Mouse (Mus musculus) left cerebral cortex, postnatal 14 days (tissue): ENCODE measurements at regions not wholly inside any gene's neighbourhood (a gene's known extent, or its start where the extent isn't known, plus 50 kb on each side); places are given as distances from the start of the nearest gene placed in this dataset.

Experiments
- DNase-seq, 2 experiments: peaks; one replicate each; pipeline ENCODE4 v3.0.0; 2021 to 2022; ENCODE audit warnings: low spot score in 2 of 2, mixed read lengths in 1 of 2
- intact Hi-C: fragments of 180-260 bp; cut with DNase I; formaldehyde crosslinking; loops from one replicate; pipeline ENCODE4 v1.15.1; 2025

GRCm38 (mm10) chr11:90088473-90088872 lies 58.3 kb downstream of the Tmem100 start:
- no peak for DNase-seq
- intact Hi-C loops, result no loop called here

- DNase-seq, result no peak
- intact Hi-C loops, result no loop called here
Measured at GRCm38 (mm10) chr11:90094052-90094451, 63.9 kb downstream of the Tmem100 start.

- peak; percentile 33 to 45 for DNase-seq
- intact Hi-C loops, result no loop called here
Measured at GRCm38 (mm10) chr11:90094700-90095355, 64.7 kb downstream of the Tmem100 start.

- no peak for DNase-seq
- intact Hi-C loops, result no loop called here
Measured at GRCm38 (mm10) chr11:90098471-90098870, 68.3 kb downstream of the Tmem100 start.

- DNase-seq, result peak in 1 of 2 experiments; percentile 5
- intact Hi-C loops, result no loop called here
Measured at GRCm38 (mm10) chr11:90099178-90099577, 69.0 kb downstream of the Tmem100 start.

- no peak for DNase-seq
- intact Hi-C loops, result no loop called here
Measured at GRCm38 (mm10) chr11:90100161-90100560, 70.0 kb downstream of the Tmem100 start.

GRCm38 (mm10) chr11:90101284-90101683 lies 71.1 kb downstream of the Tmem100 start:
- intact Hi-C loops, result no loop called here
- no peak for DNase-seq

GRCm38 (mm10) chr11:90106063-90106798 lies 76.1 kb downstream of the Tmem100 start:
- no peak for DNase-seq
- intact Hi-C loops, result no loop called here

GRCm38 (mm10) chr11:90109681-90110111 lies 77.8 kb upstream of the Gm45716 start:
- intact Hi-C loops, result no loop called here

GRCm38 (mm10) chr11:90110170-90110569 lies 77.3 kb upstream of the Gm45716 start:
- intact Hi-C loops, result no loop called here
- DNase-seq, result no peak

More at GRCm38 (mm10) chr11:90109681-90110111, 77.8 kb upstream of the Gm45716 start:
- DNase-seq, result no peak

- intact Hi-C loops, result no loop called here
- no peak for DNase-seq
Measured at GRCm38 (mm10) chr11:90112174-90112573, 75.3 kb upstream of the Gm45716 start.

GRCm38 (mm10) chr11:90116676-90117663 lies 70.5 kb upstream of the Gm45716 start:
- intact Hi-C loops, result no loop called here
- DNase-seq, result no peak

- DNase-seq, result no peak
- intact Hi-C loops, result no loop called here
Measured at GRCm38 (mm10) chr11:90117664-90118295, 69.7 kb upstream of the Gm45716 start.

- intact Hi-C loops, result no loop called here
- DNase-seq, result no peak
Measured at GRCm38 (mm10) chr11:90121902-90122301, 65.6 kb upstream of the Gm45716 start.

GRCm38 (mm10) chr11:90122709-90123108 lies 64.8 kb upstream of the Gm45716 start:
- intact Hi-C loops, result no loop called here

GRCm38 (mm10) chr11:90123851-90124250 lies 63.6 kb upstream of the Gm45716 start:
- intact Hi-C loops, result no loop called here
- no peak for DNase-seq

More at GRCm38 (mm10) chr11:90122709-90123108, 64.8 kb upstream of the Gm45716 start:
- DNase-seq, result no peak

GRCm38 (mm10) chr11:90126289-90126688 lies 61.2 kb upstream of the Gm45716 start:
- no peak for DNase-seq
- intact Hi-C loops, result no loop called here

- intact Hi-C loops, result no loop called here
- no peak for DNase-seq
Measured at GRCm38 (mm10) chr11:90128865-90129415, 58.5 kb upstream of the Gm45716 start.
